Mouse (Mus musculus): ENCODE data around the gene Ust.

Gene Ust

DNA sequence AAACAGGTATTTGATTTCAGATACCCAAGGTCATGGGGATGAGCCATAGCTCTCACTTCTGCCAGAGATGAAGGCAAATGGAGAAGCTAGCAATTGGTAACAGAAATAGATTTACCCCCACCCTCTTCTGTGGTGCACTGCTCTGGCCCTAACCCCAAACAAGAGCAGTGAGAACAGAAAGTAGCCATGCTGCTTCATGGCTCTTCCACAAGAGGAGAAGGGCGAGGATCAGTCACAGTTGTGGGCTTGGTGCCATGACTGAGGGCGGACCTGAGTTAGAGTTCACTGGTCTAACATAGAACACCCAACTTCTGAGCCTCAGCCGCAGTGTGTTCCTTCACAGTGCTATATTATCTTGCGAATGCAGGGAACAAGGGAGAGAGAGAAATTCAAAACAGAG, 13.8 kb downstream of the Ust start:
- DNase-seq (ENCODE audit: low read depth, low spot score), result no peak

DNA sequence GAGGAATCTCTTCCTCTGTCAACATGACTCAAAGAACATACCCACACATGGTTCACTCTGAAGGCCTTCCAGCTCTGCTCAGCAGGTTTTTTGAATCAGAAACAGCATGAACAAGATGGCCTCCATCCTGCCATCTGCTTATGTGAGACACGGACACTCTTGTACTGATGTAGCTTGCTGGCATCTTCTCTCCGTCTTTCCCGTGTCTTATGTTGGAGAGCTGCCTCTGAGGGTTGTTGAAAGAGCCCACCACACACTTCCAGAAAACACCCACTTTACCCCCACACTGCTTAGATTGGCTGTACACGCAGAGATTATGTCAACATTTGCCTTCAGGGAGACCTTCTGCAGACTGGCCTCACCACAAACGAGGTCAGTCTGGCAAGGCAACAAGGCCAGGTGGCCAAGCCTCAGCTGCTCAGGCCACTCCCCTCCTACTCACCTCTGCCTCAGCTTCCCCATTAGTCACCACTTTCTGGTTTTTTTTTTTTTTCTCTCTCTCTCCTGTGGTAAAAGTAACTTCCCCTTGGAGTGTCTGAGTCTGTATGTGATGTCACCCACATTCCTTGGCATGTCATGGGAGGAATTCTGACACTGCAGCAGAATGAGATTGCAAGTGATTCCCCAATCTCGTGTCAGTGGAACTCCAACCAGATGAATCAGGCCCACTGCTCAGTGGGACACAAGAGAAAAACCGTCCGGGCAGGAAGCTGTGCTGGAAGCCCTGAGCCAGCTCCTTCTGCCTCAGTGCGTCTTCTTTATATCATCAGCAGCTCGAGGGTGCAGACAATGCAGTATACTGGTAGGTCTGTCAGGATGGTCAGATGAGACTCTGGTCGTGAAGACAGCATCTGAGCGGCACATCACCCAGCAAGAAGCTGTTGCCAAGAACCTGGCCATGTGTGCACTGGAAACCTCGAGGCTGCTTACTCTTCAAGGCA, 19.4 kb downstream of the Ust start:
- DNase-seq (ENCODE audit: low read depth, low spot score), result no peak

DNA sequence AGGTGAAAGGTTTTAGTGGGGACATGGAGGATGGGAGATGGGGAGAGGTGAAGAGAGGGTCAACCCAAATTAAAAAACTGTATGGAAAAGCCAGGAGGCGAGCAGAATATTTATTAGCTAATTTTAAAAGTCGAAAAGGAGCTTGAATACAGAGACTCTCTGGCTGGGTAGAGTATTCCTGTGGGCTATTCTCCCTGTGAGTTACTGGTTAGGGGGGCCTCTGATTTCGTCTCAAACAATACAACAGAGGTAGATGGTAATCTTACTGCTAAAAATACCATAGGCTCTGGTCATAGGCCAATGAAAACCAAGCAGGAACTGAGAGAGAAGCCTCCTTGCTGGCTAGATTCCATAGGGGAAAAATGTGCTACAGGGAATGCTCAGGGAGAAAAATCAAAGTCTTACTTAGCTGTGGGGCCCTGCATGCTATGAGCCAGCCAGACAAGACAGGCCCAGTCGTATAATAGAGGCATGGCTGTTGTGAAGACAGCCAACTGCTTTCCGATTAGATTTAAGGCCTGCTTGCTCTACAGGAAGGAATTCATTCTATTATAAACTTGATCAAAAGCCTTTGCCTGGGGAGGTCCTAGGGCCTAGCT, 23.0 kb downstream of the Ust start:
- no peak for DNase-seq (ENCODE audit: low read depth, low spot score)

DNA sequence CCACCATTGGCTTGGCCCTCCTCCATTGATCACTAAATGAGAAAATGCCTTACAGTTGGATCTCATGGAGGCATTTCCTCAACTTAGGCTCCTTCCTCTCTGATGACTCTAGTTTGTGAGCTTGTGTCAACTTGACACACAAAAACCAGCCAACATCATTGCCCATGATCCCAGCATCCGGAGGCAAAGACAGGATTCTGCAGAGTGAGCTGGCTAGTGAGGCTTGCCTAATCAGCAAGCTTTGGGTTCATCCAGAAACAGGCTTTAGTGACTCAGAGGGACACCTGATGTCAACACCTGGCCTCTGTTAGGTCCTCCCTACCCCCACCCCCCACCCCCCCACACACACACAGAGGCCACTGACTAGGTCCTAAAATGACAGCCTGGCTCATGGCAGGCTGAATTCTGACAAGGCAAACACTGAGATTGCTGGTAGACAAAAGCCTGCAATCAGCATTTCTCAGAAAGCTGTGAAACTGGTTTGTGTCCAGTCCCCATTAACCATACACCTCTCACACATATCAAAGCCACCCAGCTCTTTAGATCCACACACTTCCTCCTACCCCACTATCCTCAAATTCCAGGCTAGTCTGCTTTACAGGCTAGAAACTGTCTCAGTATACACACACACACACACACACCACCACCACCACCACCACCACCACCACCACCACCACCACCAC, 26.6 kb downstream of the Ust start:
- no peak for DNase-seq (ENCODE audit: low read depth, low spot score)

DNA sequence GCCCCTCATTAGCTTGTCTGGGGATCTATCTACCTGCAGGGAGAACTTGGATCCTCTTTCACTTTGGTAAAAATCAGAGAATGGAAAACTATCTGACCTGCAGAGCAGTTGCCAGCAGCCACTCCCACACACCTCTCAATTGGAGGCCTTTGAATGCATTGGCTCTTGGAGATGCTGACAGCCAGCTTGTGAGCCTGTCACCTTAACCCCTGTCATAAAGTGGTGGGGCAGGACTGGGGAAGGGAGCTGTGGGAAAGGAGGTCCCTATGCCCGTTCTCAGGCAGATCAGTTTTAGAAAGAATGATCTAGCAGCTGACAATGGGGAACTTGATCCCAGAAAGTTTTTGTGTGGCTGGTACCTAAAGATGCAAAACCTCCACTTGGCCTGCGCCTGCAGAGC, 31.2 kb downstream of the Ust start:
- DNase-seq (ENCODE audit: low read depth, low spot score), result no peak

DNA sequence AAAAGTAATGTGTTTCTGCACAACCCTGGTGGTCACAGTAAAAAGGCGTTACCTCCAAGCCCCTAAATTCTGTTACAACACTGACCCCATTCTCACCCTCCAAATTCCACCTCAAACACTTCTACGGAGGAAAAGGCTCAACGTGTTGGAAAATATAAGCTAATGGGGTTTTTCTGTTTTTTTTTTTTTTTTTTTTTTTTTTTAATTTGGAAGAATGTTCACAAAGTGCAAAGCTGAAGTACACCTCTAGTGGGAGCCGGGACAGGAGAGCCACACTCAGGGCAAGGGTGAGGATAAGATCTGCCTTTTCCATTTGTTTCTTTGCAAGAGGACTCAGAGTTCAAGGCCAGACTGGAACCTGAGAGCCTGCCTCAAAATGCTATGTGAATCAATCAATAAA, 34.1 kb downstream of the Ust start:
- no peak for DNase-seq (ENCODE audit: low read depth, low spot score)

DNA sequence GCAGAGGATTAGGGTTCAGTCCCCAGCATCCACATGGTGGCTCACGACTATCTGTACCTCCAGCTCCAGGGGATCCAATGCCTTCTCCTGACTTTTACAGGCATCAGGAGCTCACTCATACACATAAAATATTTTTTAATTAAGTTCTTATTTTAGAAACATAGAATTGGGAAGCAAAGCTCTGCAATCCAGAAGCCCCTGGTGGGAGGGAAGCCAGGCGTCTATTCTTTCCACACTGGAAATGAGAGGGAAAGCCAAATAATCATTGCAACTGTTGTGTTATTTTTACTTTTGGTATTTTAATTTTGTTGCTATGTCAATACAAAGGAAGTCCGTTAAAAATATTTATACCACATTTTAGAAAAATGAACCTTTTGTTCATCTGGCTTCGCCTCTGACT, 35.8 kb downstream of the Ust start:
- no peak for DNase-seq (ENCODE audit: low read depth, low spot score)

DNA sequence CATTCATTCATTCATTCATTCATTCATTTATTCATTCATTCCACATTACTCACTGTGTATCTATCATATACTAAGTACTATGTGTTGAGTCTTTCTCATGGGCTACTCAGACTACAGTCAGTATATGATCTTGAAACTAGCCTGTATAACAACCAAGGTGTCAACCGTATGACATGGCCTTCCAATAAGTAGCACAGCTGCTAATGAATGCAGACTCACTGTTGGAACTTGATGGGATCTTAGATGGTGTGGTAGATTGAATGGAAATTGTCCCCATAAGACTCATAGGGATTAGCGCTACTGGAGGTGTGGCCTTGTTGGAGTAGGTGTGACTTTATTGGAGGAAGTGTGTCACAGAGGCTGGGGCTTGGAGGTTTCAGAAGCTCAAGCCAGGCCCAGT, 38.8 kb downstream of the Ust start:
- no peak for DNase-seq (ENCODE audit: low read depth, low spot score)

DNA sequence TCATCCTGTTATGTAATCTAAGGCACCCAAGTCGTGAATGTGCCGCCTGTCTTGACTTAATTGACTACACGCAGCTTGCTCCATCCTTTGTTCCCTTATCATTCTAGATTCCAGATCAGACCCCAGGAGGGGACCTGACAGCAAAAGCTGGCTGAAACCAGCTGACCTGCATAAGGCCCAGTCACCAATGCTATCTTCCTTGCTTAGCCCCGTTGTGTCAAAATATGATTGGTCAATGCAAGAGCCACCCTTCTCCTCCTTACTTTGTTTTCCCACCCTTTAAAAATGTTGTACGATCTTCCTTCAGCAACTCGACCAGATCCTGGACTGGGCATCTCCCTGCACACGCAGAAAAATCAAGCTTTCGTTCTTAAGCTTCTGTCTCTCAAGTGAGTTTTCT, 40.7 kb downstream of the Ust start:
- no peak for DNase-seq (ENCODE audit: low read depth, low spot score)

DNA sequence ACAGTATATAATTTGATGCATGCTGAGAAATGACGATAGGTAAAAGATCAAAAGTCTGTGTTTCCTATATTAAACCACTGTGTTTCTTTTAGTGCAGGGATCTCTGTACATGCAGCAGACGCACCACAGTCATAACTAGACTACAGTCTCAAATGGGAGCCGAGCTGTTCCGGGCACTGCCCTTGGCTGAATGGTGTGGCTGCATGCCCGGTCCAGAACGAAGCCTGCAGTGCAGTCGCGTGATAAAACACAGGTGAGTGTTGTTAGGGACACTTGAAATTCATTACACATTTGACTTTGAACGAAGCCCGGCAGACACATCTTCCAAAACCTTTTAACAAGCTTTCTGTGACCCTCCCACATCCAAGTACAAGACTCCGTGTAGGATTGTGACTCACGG, 46.6 kb downstream of the Ust start:
- no peak for DNase-seq (ENCODE audit: low read depth, low spot score)

DNA sequence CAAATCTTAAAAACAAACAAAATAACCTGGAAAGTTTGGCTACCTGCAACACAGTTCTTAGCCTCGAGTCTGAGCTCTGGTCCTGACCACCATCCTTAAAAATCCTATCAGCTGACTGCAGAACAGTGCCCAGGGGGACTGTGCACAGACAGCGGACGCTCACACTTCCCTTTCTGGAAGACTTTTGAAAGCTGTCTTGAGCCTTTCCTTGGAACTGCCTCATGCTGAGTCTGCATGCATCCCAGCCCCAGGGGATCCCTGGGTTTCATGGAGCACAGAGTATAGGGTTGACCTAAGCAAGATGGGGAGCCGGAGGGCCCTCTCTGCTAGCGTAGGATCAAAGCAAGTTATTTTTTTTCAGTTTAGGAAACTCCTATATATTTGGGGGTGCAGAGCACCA, 47.6 kb downstream of the Ust start:
- DNase-seq (ENCODE audit: low read depth, low spot score), result no peak

DNA sequence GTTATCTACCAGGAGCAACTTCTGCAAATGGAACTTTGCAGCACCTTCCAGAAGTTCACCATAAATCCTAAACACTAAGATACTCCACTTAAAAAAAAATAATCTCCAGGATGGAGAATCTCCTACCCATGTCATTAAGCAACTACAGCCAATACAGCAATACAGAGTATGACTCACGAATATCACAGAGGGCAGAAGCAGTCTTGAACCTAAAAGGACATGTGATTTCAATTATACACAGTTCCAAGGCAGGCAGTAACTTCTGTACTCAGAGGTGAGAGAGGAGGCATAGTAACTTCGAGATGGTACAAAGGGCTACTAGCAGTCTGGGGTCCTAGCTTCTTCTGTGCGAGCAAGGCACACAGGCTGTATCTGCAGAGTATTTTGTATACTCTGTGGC, 49.1 kb downstream of the Ust start:
- DNase-seq (ENCODE audit: low read depth, low spot score), result no peak

DNA sequence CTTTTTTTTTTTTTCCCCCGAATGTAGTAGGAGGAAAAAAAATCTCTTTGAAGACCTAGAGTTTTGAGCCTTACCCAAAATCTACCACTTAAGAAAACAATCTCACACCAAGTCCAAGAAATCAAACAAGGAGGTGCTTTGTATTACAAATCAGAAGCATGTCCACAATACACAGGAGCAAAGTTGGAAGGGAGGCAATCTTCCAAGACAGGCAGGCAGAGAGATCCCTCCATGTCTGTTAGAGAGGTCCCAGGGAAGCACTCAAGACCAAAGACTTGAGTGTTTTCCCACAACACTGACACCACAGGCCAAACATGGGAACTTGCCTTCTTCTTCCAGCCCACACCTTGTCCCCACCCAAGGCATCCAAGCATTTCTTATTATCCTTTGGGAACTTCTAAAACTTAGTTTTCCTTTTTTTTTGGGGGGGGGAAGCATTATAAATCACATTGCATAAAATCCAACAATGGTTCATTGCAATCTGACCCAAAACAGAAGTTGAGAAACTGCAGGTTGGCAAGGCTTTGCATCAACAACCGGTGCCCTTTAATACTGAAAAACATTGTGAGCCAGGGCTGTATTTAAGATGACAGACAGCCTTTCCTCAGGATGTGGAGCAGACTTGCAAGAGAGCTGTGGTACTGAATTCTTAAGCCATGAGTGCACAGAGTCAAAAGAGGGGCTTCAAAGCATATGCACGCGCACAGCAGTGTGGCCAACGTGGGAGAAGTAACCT, 49.8 kb downstream of the Ust start:
- no peak for DNase-seq (ENCODE audit: low read depth, low spot score)

DNA sequence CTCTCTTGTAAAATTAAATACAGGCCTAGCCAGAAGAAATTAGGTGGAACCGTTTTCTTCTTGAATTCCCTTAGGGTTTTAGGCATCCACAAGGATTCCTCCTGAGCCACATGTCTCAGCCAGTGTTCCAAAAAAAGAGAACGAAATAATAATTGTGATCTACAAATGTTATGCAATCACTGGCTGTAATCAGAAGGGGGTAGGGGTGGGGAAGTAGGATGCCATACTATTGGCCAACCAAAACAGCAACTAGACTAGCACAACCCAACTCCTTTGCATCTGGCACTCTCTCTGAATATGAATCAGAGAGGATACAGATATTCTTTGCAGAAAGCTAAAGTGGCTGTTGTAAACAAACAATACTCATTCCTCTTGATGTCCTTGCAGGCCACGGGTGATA, 52.7 kb downstream of the Ust start:
- DNase-seq (ENCODE audit: low read depth, low spot score), result no peak

DNA sequence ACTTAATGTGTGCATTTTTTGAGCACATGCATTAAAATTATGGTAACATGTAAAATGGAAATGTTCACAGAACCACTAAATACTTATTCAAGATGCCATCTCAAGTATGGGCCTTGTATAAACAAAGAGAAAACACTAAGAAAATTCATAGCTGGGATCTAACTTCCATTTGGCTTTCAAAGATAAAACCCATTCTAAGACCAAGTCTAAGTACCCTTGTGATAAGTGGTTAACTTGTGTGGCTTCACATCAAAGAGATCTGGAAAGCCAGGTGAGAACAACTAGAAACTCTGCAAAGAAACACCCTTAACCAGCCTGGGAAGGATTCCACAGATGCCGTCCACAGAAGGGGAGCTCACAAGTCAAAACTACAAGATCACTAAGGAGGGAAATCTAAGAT, 53.4 kb downstream of the Ust start:
- DNase-seq (ENCODE audit: low read depth, low spot score), result no peak

DNA sequence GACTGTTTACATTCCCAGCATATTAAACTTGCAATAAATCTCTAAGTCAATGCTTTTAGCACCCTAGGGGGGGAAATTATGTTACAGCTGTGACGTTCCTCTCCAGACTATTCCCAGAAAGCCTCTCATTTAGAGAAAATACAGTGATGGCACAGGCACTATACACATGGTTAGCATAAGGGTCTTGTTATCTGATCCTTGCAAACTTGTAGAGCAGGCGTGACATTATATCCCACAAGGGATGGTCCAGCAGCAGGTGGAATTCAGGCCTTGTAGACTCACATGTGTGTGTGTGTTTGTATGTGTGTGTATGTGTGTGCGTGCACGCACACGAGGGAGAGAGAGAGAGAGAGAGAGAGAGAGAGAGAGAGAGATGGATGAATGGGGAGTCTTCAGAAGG, 57.3 kb downstream of the Ust start:
- no peak for DNase-seq (ENCODE audit: low read depth, low spot score)

DNA sequence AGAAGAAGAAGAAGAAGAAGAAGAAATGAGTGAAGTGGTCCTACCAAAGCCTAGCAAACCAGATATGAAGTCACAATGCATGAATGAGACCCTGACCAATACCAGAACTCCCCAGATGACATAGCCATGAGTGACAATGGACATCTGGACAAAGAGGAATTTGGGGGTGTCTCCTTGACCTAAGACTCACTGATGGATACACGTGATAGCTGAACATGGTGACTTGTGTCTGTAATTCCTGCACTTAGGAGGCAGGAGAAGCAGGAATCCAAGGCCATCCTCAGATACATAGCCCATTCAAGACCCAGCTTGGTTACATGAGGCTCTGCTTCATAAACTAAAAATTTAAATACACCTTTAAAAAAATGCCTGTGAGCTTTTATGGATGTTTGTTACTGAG, 63.9 kb downstream of the Ust start:
- DNase-seq (ENCODE audit: low read depth, low spot score), result no peak

DNA sequence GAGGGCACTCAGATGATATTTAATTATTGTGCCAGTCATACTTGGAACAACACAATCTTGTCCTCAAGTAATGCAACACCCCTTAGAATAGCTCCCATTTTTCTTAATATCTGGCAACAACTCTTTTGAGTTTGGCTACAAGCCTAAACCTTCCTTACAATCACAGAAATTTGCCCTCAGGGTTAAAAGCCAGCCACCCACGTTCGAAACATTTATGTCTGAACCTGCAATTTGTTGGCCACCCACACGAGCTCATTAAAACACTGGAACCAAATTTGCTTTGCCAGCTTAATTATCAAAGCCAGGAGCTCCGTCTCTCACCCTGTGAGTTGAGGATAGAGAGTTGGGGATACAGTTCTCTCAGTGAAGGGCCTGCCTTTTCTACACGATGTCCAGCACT, 70.9 kb downstream of the Ust start:
- no peak for DNase-seq (ENCODE audit: low read depth, low spot score)

DNA sequence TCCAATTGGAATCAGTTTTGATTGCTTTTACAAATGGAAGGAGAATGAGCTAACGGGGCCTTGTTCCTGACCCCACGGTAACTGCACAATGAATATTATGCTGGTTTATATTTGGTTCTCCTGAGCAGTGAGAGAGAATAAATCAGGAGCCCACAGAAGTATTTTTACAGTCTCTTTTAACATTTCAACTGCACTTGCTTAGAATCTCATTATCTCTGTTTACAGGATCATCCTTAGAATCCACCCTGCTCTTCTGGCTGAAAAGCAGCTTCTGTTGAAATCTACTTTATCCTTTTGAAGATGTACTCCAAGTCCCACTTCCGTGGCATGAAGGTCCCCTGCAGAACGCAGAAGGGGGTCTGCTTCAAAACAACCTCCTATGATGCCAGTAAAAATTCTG, 71.7 kb downstream of the Ust start:
- no peak for DNase-seq (ENCODE audit: low read depth, low spot score)

DNA sequence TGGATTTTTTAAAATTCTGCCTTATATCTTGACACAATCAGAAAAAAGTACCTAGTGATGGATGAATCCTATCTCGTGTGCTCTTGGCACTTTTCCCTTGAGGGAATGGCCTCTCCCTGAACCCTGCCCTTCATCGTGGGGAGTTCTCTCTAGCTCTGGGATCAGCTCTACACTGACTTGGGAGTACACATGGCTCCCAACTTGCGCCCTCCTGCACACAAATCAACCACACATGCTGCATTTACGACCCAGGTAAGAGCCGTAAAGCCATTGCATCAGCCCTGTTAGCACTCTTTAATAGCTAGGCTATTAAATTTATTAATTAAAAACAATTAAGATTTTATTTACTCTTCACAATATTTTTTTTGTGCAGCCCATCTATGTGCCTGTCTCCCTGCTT, 74.6 kb downstream of the Ust start:
- DNase-seq (ENCODE audit: low read depth, low spot score), result no peak

DNA sequence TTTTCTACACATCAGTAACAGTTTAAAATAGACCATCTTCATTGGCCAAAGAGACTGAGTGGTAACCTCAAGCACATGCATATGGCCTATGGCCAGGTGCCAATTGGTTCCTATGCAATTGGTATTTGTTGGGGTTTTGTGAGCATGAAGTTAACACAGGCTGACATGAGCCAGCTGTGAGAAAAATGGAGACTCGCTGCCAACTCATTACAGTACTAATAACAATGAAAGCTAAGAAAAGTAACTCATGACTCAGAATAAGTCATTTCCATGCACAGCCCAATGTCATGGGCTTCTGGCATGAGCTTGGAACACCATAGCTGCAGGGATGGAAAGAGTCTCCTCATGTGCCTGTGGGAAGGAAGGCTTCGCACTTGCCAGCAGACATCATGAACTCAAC, 86.8 kb downstream of the Ust start:
- no peak for DNase-seq (ENCODE audit: low read depth, low spot score)

Data from retina, adult 2 months (tissue).